Mouse (Mus musculus) olfactory bulb, adult 2 months (tissue): ENCODE measurements around the gene Map7.

Source experiments
- CTCF ChIP-seq: fragments of 200-500 bp; IDR thresholded peaks from 2 replicates; pipeline ENCODE4 v1.5.1; 2012; ENCODE audit warnings: low read depth, mild to moderate bottlenecking, low read length, moderate library complexity; ENCODE audit not compliant: insufficient read depth
- POLR2A ChIP-seq: fragments of 200-500 bp; IDR thresholded peaks from 2 replicates; pipeline ENCODE4 v1.6.1; 2012; ENCODE audit warnings: mild to moderate bottlenecking, low read depth, low read length, moderate library complexity; ENCODE audit not compliant: insufficient read depth

GRCm38 (mm10) chr10:20204696-20205431, 56.6 kb downstream of the Map7 start:
- TF ChIP-seq CTCF (no peak), POLR2A (no peak)
